Mouse (Mus musculus) midbrain, embryonic 11.5 days (tissue): ENCODE results near the gene Slc18b1. TPM values are rescaled to one million over a fixed set of nuclear protein-coding genes. Genes with fewer than 3 reads are reported as not detected.
"Not testable (repeated sequence)": the region's sequence is repeated elsewhere in the genome, so short reads cannot be mapped to it uniquely, and the experiment has no call there.

Source experiments
- ATAC-seq: fragments of 200-750 bp; cut with Nextera tagmentation; 2 replicates; pipeline ENCODE4 v1.8.0; 2017; ENCODE audit warnings: moderate TSS enrichment, moderate library complexity; ENCODE audit not compliant: low FRiP score
- DNase-seq: peaks from one replicate; pipeline ENCODE4 v3.0.0; 2015; ENCODE audit warnings: low spot score; ENCODE audit errors: missing footprints
- H3K27ac ChIP-seq: fragments of 300-500 bp; sonication (generic); 2 replicates; pipeline ENCODE4 v1.5.1; 2014; ENCODE audit warnings: low read depth, low read length
- H3K27me3 ChIP-seq: fragments of 300-500 bp; sonication (generic); 2 replicates; pipeline ENCODE4 v1.6.1; 2014; ENCODE audit warnings: mild to moderate bottlenecking, low read length, moderate library complexity, mixed read lengths; ENCODE audit not compliant: control insufficient read depth, insufficient read depth
- H3K36me3 ChIP-seq: fragments of 300-500 bp; sonication (generic); 2 replicates; pipeline ENCODE4 v1.6.1; 2014; ENCODE audit warnings: mild to moderate bottlenecking, low read length, moderate library complexity, mixed read lengths; ENCODE audit not compliant: control insufficient read depth, insufficient read depth
- H3K4me1 ChIP-seq: fragments of 300-500 bp; sonication (generic); 2 replicates; pipeline ENCODE4 v1.6.1; 2014; ENCODE audit warnings: low read length; ENCODE audit not compliant: control insufficient read depth, insufficient read depth
- H3K4me2 ChIP-seq: fragments of 300-500 bp; sonication (generic); 2 replicates; pipeline ENCODE4 v1.6.1; 2014; ENCODE audit warnings: mild to moderate bottlenecking, moderate library complexity
- H3K4me3 ChIP-seq: fragments of 300-500 bp; sonication (generic); 2 replicates; pipeline ENCODE4 v1.5.1; 2014; ENCODE audit warnings: low read depth, low read length
- H3K9ac ChIP-seq: fragments of 300-500 bp; sonication (generic); 2 replicates; pipeline ENCODE4 v1.6.1; 2014; ENCODE audit warnings: low read length
- H3K9me3 ChIP-seq: fragments of 300-500 bp; sonication (generic); 2 replicates; pipeline ENCODE4 v1.6.1; 2016; ENCODE audit warnings: low read length; ENCODE audit not compliant: control insufficient read depth
- WGBS: fragments of 180-500 bp; shearing (Covaris S2); extraction: QIAGEN DNeasy Blood & Tissue Kit; methylation state at CpG from one replicate; pipeline ENCODE4 v1.1.7; 2014; 5-methylcytosine and 5-hydroxymethylcytosine counted together
- polyA plus RNA-seq: library from polyadenylated mRNA; unstranded; fragments of >200 nt; fragmentation: Nextera tagmentation; extraction: Ambion mirVana; gene quantifications from 2 replicates; pipeline ENCODE4 v1.2.1, GENCODE M21; 2014

Gene Slc18b1
- polyA plus RNA-seq, 1 experiment from 2014 or later, result 16.6 TPM

DNA sequence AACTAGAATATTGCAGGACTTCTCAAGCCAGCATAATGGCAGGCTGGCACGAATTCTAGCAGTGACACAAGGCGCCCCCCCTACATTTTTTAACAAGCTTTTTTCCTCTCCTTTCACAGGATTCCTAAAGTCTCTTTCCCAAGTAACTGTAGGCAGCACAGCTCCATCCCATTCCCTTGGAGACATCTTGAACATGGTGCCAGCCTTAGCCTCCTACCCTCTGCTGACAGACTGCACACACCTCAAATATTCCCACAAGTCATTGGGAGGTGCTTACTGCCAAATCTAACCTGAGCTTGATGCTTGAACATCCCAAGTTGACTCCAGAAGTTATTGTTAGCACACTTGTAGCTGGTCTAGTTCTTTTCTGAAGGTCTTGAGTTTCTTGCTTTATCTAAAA, 12.7 kb upstream of the Slc18b1 start:
- no peak overlapping the region for H3K4me3 ChIP-seq
- H3K4me1 ChIP-seq, result peaks cover 12% of the 10 kb centered on the region
- peaks cover 5% of the 10 kb centered on the region; the same call in 1 of the 2 replicates for H3K36me3 ChIP-seq
- no peak overlapping the region for H3K4me2 ChIP-seq
- 34% methylated on average over 2 of the region's 2 CpGs for WGBS
- H3K27me3 ChIP-seq, result no peaks in the 10 kb centered on the region
- DNase-seq (no peak), ATAC-seq (no peak)
- no peak overlapping the region for H3K9ac ChIP-seq
- no peak overlapping the region for H3K27ac ChIP-seq
- no peaks in the 10 kb centered on the region for H3K9me3 ChIP-seq

DNA sequence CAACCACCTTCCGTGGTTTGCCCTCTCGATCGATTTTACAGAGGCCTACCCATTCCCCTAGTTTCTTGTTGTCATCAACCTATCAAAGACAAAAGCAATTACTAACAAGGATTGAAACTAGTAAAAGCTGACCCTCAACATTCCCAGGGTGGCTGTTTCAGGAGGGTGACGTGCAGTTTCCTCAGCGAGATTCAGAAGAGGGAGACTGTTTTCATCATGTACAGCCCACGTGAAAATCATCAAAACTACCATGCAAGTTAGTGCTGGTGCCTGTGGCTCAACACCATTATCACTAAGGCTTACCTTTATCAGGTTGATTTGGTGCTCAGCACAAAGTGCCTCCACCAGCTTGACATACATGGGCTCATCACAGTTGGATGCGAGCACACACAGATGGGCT, 11.2 kb upstream of the Slc18b1 start:
- H3K27me3 ChIP-seq, DNase-seq, H3K36me3 ChIP-seq, ATAC-seq, H3K27ac ChIP-seq, H3K9me3 ChIP-seq: not testable (repeated sequence)
- Histone ChIP-seq H3K9ac (peak overlapping the region; percentile 91), H3K4me1 (peaks cover 12% of the 10 kb centered on the region), H3K4me2 (peak overlapping the region; percentile 87), H3K4me3 (peak overlapping the region; percentile 66)
- WGBS, result 42% methylated on average over 7 of the region's 7 CpGs

DNA sequence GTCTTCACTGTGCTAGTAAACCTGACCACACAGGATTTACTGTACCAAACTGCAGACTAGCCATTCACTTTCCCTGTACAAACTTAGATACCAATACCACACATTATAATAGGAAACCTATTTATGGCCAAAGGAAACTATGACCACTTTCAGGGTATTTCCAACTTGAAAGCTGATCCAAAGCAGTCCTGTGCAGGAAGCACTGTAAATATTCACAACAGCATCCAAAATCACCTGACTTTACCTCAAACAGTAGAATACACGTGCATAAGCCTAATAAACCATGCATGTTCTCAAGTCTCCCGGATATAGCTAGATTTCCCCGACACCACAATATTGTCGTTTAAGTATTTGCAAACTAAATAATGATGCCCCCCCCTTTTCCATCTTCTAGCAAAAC, 10.7 kb upstream of the Slc18b1 start:
- WGBS, result under 1% methylated on average over 4 of the region's 4 CpGs
- H3K27ac ChIP-seq, result no peak overlapping the region

DNA sequence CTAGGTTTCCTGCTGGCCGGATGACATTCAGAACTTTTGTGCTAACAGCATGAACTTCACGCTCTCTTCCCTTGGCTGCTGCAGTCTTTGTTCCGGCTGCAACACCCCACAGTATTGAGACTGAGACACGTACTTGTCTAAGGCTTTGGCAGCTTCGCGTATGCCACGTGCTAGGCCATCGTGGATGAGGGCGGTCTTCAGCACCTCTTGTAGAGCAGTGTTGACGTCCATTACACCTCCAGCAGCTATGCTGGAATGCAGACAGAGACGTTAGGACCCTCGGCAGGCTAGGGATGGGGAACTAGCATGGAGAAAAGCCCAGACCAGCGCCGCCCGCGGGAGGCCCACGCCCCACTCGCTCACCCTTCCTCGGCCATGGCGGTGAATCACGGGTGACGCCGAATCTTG, 10.2 kb upstream of the Slc18b1 start:
- Histone ChIP-seq H3K27ac (peak overlapping the region; percentile 0; the same call in 1 of the 2 replicates), H3K4me2 (peak overlapping the region; percentile 87), H3K4me1 (peaks cover 12% of the 10 kb centered on the region), H3K9ac (peak overlapping the region; percentile 91), H3K4me3 (peak overlapping the region; percentile 66)
- not testable (repeated sequence) for H3K9me3 ChIP-seq, DNase-seq, H3K27me3 ChIP-seq, H3K36me3 ChIP-seq
- ATAC-seq, result peak; percentile 62
- under 1% methylated on average over 23 of the region's 23 CpGs for WGBS

More for the DNA sequence above, 10.7 kb upstream of the Slc18b1 start:
- Histone ChIP-seq H3K9me3 (no peaks in the 10 kb centered on the region), H3K4me3 (peak overlapping the region; percentile 66), H3K4me2 (peak overlapping the region; percentile 87), H3K9ac (peak overlapping the region; percentile 91), H3K27me3 (no peaks in the 10 kb centered on the region), H3K36me3 (peaks cover 5% of the 10 kb centered on the region; the same call in 1 of the 2 replicates), H3K4me1 (peaks cover 12% of the 10 kb centered on the region)
- ATAC-seq (no peak), DNase-seq (no peak)

DNA sequence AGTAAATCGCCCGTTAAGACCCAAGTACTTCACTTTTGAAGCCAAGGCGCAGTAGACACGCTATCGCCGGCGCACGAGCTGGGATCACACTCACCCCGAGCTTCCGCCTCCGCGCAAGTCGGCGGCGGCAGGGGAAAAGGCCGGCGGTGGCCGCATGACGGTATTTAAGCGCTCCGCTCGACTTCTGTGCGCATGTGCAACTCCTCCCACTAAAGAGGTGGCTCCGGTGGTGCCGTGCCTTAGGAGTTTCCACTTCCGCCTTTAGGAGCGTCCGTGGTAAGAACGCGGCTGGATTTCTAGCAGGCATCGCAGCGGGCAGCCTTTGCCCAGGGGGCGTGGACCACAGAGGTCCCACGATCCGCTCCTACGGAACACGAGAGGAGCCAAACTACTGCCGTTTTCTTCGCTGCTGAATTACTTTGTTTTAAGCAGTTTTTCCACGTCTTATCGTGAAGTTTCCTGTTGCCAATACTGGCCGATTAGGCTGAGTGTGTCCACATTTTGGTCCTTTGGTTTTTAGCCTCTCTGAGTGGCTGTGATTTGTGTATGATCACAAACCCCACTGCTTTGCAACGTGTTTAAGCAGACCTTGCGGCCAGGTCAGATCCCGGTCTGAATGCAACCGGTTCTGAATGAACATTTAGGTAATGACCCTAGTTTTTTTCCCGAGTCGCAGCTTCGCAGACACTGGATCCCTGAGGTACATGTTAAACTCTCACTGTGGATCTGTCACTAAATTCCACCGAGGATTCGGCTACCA, 9.5 kb upstream of the Slc18b1 start, which contains the start of gene Rps12:
TSS of gene Rps12 (minus strand) at position 214 of the 760 bp plus-strand sequence.
- WGBS, result under 1% methylated on average over 51 of the region's 51 CpGs

DNA sequence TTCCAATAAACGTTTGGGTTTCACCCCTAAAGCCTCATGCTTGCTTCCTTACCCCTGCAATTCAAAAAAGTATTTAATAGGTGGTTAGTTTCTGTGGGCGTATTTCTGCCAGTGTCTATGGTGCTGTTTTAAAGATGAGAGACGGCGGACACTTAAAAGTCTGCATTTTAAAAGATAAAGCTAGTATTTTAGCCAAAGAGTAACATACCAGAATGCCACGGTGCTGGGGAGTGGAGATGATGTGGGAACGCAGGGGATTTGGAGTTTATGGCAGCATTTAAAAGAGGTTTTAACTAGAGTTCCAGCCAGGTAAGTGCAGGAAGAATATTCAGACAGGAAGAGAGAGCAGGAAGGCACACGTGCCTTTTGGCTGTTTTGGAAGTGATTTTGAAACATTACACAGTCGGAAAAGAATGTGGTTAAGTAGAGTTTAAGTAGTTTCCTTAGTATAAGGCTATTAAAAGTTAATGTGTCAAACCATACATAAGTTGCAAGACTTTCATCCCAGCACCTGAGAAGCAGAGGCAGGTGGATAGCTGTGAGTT, 8.7 kb upstream of the Slc18b1 start:
- H3K9me3 ChIP-seq, result no peaks in the 10 kb centered on the region
- peak overlapping the region; percentile 77 for H3K9ac ChIP-seq
- peaks cover 5% of the 10 kb centered on the region; the same call in 1 of the 2 replicates for H3K36me3 ChIP-seq
- ATAC-seq (no peak), DNase-seq (no peak)
- no peaks in the 10 kb centered on the region for H3K27me3 ChIP-seq
- peak overlapping the region; percentile 52 for H3K4me2 ChIP-seq
- no peak overlapping the region for H3K27ac ChIP-seq
- 18% methylated on average over 8 of the region's 8 CpGs for WGBS
- H3K4me1 ChIP-seq, result peaks cover 12% of the 10 kb centered on the region
- peak overlapping the region; percentile 66 for H3K4me3 ChIP-seq

More for the DNA sequence above, 9.5 kb upstream of the Slc18b1 start, which contains the start of gene Rps12:
- ATAC-seq (peak; percentile 98), DNase-seq (peak; percentile 100)
- H3K4me3 ChIP-seq, result peak within 1 kb of the TSS; percentile 66
- H3K9me3 ChIP-seq, result no peaks in the 10 kb centered on the region
- H3K4me1 ChIP-seq, result peaks cover 12% of the 10 kb centered on the region
- peak within 1 kb of the TSS; percentile 91 for H3K9ac ChIP-seq
- H3K36me3 ChIP-seq, result peaks cover 5% of the 10 kb centered on the region; the same call in 1 of the 2 replicates
- peak within 1 kb of the TSS; percentile 62 for H3K27ac ChIP-seq
- no peaks in the 10 kb centered on the region for H3K27me3 ChIP-seq
- peak within 1 kb of the TSS; percentile 87 for H3K4me2 ChIP-seq

DNA sequence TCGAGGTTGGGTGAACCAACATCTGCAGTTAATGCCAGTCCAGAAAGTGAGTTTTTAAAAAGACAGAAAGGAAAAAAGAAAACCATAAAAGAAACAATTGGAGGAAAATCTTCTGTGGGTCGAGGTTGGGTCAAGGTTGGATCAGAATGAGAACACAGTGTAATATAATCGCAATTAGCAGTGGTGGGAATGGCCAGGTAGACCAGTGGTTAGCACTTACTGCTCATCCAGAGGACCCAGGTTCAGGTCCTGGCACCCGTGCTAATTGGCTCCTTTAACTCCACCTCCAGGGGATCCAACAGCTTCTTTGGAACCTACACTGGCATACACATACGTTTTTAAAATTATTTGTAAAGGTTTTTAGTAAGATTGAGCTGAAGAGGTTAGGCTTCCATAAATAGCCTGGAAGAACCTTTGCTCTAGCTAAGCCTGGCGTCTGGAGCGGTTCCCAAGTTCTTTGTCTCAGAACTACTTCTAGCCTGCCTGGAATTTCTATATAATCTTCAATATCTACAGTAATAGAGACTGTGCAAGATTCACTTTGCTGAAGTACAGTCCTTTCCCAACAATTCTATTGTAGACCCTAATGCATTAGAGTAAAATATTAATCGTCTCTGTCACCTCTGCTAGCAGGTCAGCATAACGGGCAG, 790 bp upstream of the Slc18b1 start:
- no peak for ATAC-seq

DNA sequence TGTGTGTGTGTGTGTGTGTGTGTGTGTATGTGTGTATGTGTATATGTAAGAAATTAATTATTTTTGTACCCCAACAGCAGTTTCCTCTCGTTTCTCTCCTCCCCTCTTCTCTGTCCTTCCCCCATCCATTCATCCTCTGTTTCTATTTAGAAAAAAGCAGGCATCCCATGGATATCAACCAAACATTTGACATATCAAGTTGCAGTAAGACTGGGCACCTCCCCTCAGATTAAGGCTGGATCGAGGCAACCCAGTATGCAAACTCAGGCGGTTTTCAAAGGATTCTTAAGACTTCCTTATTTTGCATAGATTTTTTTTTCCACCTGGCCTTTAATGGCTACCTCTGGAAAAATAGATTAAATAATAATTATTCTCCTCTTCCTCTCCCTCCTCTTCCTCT, 820 bp downstream of the Slc18b1 start:
- H3K9ac ChIP-seq, result peak overlapping the region; percentile 88; the same call in 1 of the 2 replicates
- peaks cover 2% of the 10 kb centered on the region; the same call in 1 of the 2 replicates for H3K36me3 ChIP-seq
- DNase-seq (no peak), ATAC-seq (0 out of 2 replicates have a peak, but pooled peaks have one; percentile 12)
- no peaks in the 10 kb centered on the region for H3K9me3 ChIP-seq
- no peaks in the 10 kb centered on the region for H3K27me3 ChIP-seq
- WGBS, result 23% methylated on average over 3 of the region's 3 CpGs
- peak overlapping the region; percentile 73 for H3K4me2 ChIP-seq
- H3K27ac ChIP-seq, result no peak overlapping the region
- H3K4me1 ChIP-seq, result no peaks in the 10 kb centered on the region
- peak overlapping the region; percentile 53; the same call in 1 of the 2 replicates for H3K4me3 ChIP-seq

More for the DNA sequence above, 790 bp upstream of the Slc18b1 start:
- 52% methylated on average over 9 of the region's 9 CpGs for WGBS
- H3K4me2 ChIP-seq, result peak overlapping the region; percentile 73
- H3K36me3 ChIP-seq, result no peaks in the 10 kb centered on the region
- DNase-seq, result no peak
- H3K4me1 ChIP-seq, result no peaks in the 10 kb centered on the region
- H3K9me3 ChIP-seq, result no peaks in the 10 kb centered on the region
- peak overlapping the region; percentile 88; the same call in 1 of the 2 replicates for H3K9ac ChIP-seq
- H3K4me3 ChIP-seq, result peak overlapping the region; percentile 53
- no peak overlapping the region for H3K27ac ChIP-seq
- H3K27me3 ChIP-seq, result no peaks in the 10 kb centered on the region
